Mouse (Mus musculus) embryonic facial prominence, embryonic 10.5 days (tissue): ENCODE results near the gene Hspg2. TPM values are rescaled to one million over a fixed set of nuclear protein-coding genes. Genes with fewer than 3 reads are reported as not detected.

Source experiments
- DNase-seq: peaks from one replicate; pipeline ENCODE4 v3.0.0-alpha.2; 2017; ENCODE audit warnings: low spot score
- H3K27ac ChIP-seq: fragments of 300-500 bp; sonication (generic); replicated peaks from 2 replicates; pipeline ENCODE4 v1.5.1; 2016; ENCODE audit warnings: mild to moderate bottlenecking
- H3K27me3 ChIP-seq: fragments of 300-500 bp; sonication (generic); replicated peaks from 2 replicates; pipeline ENCODE4 v1.6.1; 2016; ENCODE audit warnings: low read depth, mild to moderate bottlenecking; ENCODE audit not compliant: poor library complexity, severe bottlenecking
- H3K36me3 ChIP-seq: fragments of 300-500 bp; sonication (generic); replicated peaks from 2 replicates; pipeline ENCODE4 v1.6.1; 2016; ENCODE audit warnings: mild to moderate bottlenecking, moderate library complexity
- H3K4me1 ChIP-seq: fragments of 300-500 bp; sonication (generic); 2 replicates; pipeline ENCODE4 v1.6.1; 2016
- H3K4me3 ChIP-seq: fragments of 300-500 bp; sonication (generic); 2 replicates; pipeline ENCODE4 v1.5.1; 2016; ENCODE audit warnings: mild to moderate bottlenecking, moderate library complexity
- H3K9me3 ChIP-seq: fragments of 300-500 bp; sonication (generic); 2 replicates; pipeline ENCODE4 v1.6.1; 2016; ENCODE audit warnings: mild to moderate bottlenecking
- WGBS: fragments of 180-500 bp; shearing (Covaris S2); methylation state at CpG from one replicate; pipeline ENCODE4 v1.1.7; 2016; 5-methylcytosine and 5-hydroxymethylcytosine counted together
- microRNA-seq: library from miRNA; unstranded; fragments of <30 nt; microRNA quantifications from one replicate; pipeline ENCODE4, GENCODE M21; 2017
- polyA plus RNA-seq: library from polyadenylated mRNA; unstranded; fragments of >200 nt; fragmentation: Nextera tagmentation; extraction: Ambion mirVana; gene quantifications from 2 replicates; pipeline ENCODE4 v1.2.1, GENCODE M21; 2016

Hspg2 gene
- polyA plus RNA-seq, 1 experiment from 2014 or later = 19.6 TPM

- 90% methylated on average over 7 of the region's 7 CpGs for WGBS
- H3K4me1 ChIP-seq = no peaks in the 10 kb centered on the region
These were observed 141.1 kb downstream of the Hspg2 start for GRCm38 (mm10) chr4:137609702-137610101.

GRCm38 (mm10) chr4:137610256-137610655 lies 141.7 kb downstream of the Hspg2 start:
- H3K36me3 ChIP-seq = peaks cover 98% of the 10 kb centered on the region
- 86% methylated on average over 15 of the region's 15 CpGs for WGBS
- no peaks in the 10 kb centered on the region for H3K27me3 ChIP-seq
- H3K4me3 ChIP-seq = no peak overlapping the region
- no peaks in the 10 kb centered on the region for H3K9me3 ChIP-seq
- H3K4me1 ChIP-seq = no peaks in the 10 kb centered on the region
- DNase-seq = no peak
- H3K27ac ChIP-seq = no peak overlapping the region

More at GRCm38 (mm10) chr4:137609702-137610101, 141.1 kb downstream of the Hspg2 start:
- DNase-seq = no peak
- Histone ChIP-seq H3K4me3 (no peak overlapping the region), H3K9me3 (no peaks in the 10 kb centered on the region), H3K36me3 (peaks cover 100% of the 10 kb centered on the region), H3K27ac (no peak overlapping the region), H3K27me3 (no peaks in the 10 kb centered on the region)

Small RNA genes lying within 50 kb of the gene (microRNA-seq; reads per million reads assigned to microRNA genes)
- gene Mir7018 = 4.0 reads per million, percentile 8 among the genes with 10 or more reads in this experiment

Other genes with a start within 250 kb of the Hspg2 start
- gene Wnt4, start 191.3 kb upstream of the Hspg2 start, polyA plus RNA-seq = 1.2 and 1.5 TPM in 2 replicates
- gene Cdc42, start 111.0 kb upstream of the Hspg2 start, polyA plus RNA-seq = 568 and 585 TPM in 2 replicates
- gene Cela3a, start 59.0 kb upstream of the Hspg2 start, polyA plus RNA-seq = not detected in 2 replicates
- gene Cela3b, start 38.2 kb upstream of the Hspg2 start, polyA plus RNA-seq = not detected in 2 replicates
- not detected in 2 replicates for gene 1700013G24Rik, start 15.5 kb upstream of the Hspg2 start, polyA plus RNA-seq
- 0.55 TPM in 1 of 2 replicates, not detected in the other for gene Ldlrad2, start 105.8 kb downstream of the Hspg2 start, polyA plus RNA-seq
- gene Usp48, start 125.0 kb downstream of the Hspg2 start, polyA plus RNA-seq = 79.1 and 81.7 TPM in 2 replicates
- gene Rap1gap, start 196.0 kb downstream of the Hspg2 start, polyA plus RNA-seq = 3.8 and 6.9 TPM in 2 replicates